Mouse (Mus musculus): Measurements from ENCODE around the gene Jund. TPM values are rescaled to one million over a fixed set of nuclear protein-coding genes. Genes with fewer than 3 reads are reported as not detected.

The Jund gene
- 470 and 553 TPM in 2 replicates for total RNA-seq (2014; rRNA removed)
- 91.0 and 99.3 TPM in 2 replicates for polyA plus RNA-seq (2015; fragmentation: Nextera tagmentation; extraction: Ambion mirVana)

DNA sequence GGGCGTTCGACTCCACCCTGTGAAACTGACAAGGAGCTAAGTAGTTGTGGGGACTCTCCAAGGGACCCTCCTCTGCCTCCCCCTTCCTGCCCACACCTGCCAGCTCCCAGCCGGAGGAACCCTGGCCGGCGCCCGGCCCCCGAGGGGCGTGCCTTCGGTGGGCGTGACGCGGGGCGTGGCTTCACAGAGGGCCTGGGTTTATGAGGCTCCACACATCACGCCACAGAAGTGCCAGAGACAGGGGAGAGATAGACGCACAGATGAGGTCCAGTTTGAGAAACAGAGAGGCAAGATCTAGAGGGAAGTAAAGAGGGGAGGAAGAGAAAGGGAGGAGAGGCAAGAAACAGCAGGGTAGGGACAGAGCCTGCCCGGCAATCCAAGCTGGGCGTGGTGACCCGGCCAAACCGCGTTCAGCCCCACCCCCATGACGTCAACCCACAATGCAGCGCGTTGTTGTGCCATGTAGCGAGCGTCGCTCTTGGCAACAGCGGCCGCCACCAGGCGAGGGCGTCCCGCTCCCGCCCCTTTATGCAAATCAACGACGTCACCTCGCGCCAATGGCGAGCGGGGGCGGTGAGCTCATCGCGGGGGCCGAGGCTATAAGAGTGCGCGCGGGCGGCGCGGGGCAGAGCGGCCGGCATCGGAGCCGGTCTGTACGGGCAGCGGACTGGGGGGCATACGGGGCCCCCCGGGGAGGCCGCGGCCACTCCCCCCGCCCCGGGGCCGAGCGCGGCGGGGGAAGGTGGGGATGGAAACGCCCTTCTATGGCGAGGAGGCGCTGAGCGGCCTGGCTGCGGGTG lies at the start of gene Jund:
Gene Jund, plus strand, starts transcription at position 640 of the 800 bp plus-strand sequence.
- H3K4me2 ChIP-seq (ENCODE audit: low read depth, low read length, poor library complexity, severe bottlenecking): peak within 1 kb of the TSS; percentile 66
- H3K36me3 ChIP-seq (ENCODE audit: insufficient read depth, low read length): no peaks in the 10 kb centered on the region
- H3K27ac ChIP-seq (ENCODE audit: low read depth, low read length): peak within 1 kb of the TSS; percentile 97
- ATAC-seq (ENCODE audit: low FRiP score): peak; percentile 90
- peaks cover 16% of the 10 kb centered on the region for H3K4me1 ChIP-seq (ENCODE audit: insufficient read depth, low read length)
- H3K9ac ChIP-seq (replicated peaks; ENCODE audit: low read length, poor library complexity, severe bottlenecking): peak within 1 kb of the TSS; percentile 97
- H3K4me3 ChIP-seq (ENCODE audit: low read depth, low read length): peak within 1 kb of the TSS; percentile 92
- H3K9me3 ChIP-seq (ENCODE audit: low read length): no peaks in the 10 kb centered on the region
- DNase-seq (ENCODE audit: low spot score): peak; percentile 99
- TF ChIP-seq CTCF (IDR thresholded peaks at IDR 0.05): peak; percentile 53
- under 1% methylated on average over 54 of the region's 69 CpGs for WGBS
- no peaks in the 10 kb centered on the region for H3K27me3 ChIP-seq (ENCODE audit: insufficient read depth, low read length)

DNA sequence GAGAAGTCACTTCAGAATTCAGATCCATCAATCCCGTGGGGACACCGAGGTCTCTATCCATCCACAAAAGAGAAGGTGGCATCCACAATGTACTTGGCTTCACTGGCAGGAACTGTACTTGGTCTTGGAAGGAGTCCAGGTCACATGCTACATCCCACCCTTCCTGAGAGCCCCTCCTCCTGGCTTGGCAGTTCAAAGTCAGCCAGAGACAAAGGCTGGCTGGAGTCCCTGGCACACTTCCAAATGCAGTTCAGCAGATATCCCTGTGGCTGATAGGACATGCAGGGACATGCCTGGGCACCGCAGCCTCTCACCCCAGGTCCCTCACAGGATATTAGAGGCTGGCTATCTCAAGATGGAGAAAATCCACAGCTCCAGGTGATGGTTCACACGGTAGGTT lies 49.4 kb upstream of the Jund start:
- no peaks in the 10 kb centered on the region for H3K4me1 ChIP-seq (ENCODE audit: insufficient read depth, low read length)
- peak; percentile 38; the same call in 1 of the 2 replicates for ATAC-seq (ENCODE audit: low FRiP score)
- H3K9ac ChIP-seq (replicated peaks; ENCODE audit: low read length, poor library complexity, severe bottlenecking): no peak overlapping the region
- WGBS: 30% methylated on average over 4 of the region's 4 CpGs
- peak overlapping the region; percentile 26; the same call in 1 of the 2 replicates for H3K27ac ChIP-seq (ENCODE audit: low read depth, low read length)
- peak; percentile 95 for DNase-seq (ENCODE audit: low spot score)
- no peak for TF ChIP-seq CTCF (IDR thresholded peaks at IDR 0.05)
- H3K36me3 ChIP-seq (ENCODE audit: insufficient read depth, low read length): peaks cover 22% of the 10 kb centered on the region
- H3K27me3 ChIP-seq (ENCODE audit: insufficient read depth, low read length): no peaks in the 10 kb centered on the region
- H3K4me2 ChIP-seq (ENCODE audit: low read depth, low read length, poor library complexity, severe bottlenecking): no peak overlapping the region
- H3K9me3 ChIP-seq (ENCODE audit: low read length): no peaks in the 10 kb centered on the region
- no peak overlapping the region for H3K4me3 ChIP-seq (ENCODE audit: low read depth, low read length)

DNA sequence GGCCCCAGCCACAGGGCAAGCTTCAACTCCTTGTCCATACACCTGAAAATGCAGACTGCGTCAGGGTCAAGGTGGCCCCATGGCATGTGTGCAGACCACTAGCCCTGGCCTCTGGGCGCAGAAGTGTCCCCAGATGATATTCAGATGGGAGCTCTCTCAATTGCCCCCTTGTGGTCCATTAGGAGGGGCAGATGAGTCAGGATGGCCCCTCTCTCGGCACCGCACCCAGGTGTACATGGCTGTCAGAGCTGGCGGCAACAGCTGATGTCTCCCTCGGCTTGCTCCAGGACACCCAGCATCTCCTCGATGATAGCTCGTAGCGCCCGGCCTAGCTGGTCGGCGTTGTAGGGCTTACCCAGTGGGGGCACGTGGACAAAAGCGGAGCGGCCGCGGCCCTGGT lies 48.4 kb upstream of the Jund start:
- no peaks in the 10 kb centered on the region for H3K9me3 ChIP-seq (ENCODE audit: low read length)
- DNase-seq (ENCODE audit: low spot score) (no peak), ATAC-seq (ENCODE audit: low FRiP score) (no peak)
- no peak overlapping the region for H3K27ac ChIP-seq (ENCODE audit: low read depth, low read length)
- H3K4me1 ChIP-seq (ENCODE audit: insufficient read depth, low read length): no peaks in the 10 kb centered on the region
- no peak for TF ChIP-seq CTCF (IDR thresholded peaks at IDR 0.05)
- H3K4me3 ChIP-seq (ENCODE audit: low read depth, low read length): no peak overlapping the region
- no peak overlapping the region for H3K9ac ChIP-seq (replicated peaks; ENCODE audit: low read length, poor library complexity, severe bottlenecking)
- WGBS: 92% methylated on average over 17 of the region's 17 CpGs
- no peak overlapping the region for H3K4me2 ChIP-seq (ENCODE audit: low read depth, low read length, poor library complexity, severe bottlenecking)
- H3K36me3 ChIP-seq (ENCODE audit: insufficient read depth, low read length): peaks cover 28% of the 10 kb centered on the region
- H3K27me3 ChIP-seq (ENCODE audit: insufficient read depth, low read length): no peaks in the 10 kb centered on the region

DNA sequence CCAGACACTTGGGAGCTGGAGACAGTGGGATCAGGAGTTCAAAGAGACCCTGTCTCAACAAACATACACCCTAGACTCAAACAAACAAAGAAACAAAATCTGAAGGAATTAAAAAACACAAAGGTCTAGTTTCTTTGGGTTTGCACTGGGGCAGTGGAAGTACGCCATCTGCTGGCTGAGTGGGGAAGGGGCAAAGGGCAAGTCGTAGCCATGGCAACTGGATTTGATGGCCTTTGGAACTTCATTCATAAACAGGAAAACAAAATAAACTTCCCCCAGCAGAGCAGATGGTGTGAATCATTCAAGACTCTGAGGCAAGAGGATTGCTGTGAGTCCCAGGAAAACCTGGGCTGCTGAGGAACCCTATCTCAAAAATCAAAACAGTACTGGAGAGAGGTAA lies 45.5 kb upstream of the Jund start:
- no peak overlapping the region for H3K4me3 ChIP-seq (ENCODE audit: low read depth, low read length)
- H3K27ac ChIP-seq (ENCODE audit: low read depth, low read length): no peak overlapping the region
- peaks cover 33% of the 10 kb centered on the region for H3K36me3 ChIP-seq (ENCODE audit: insufficient read depth, low read length)
- no peaks in the 10 kb centered on the region for H3K27me3 ChIP-seq (ENCODE audit: insufficient read depth, low read length)
- no peak overlapping the region for H3K4me2 ChIP-seq (ENCODE audit: low read depth, low read length, poor library complexity, severe bottlenecking)
- no peaks in the 10 kb centered on the region for H3K4me1 ChIP-seq (ENCODE audit: insufficient read depth, low read length)
- TF ChIP-seq CTCF (IDR thresholded peaks at IDR 0.05): peak; percentile 71
- H3K9ac ChIP-seq (replicated peaks; ENCODE audit: low read length, poor library complexity, severe bottlenecking): no peak overlapping the region
- no peak for DNase-seq (ENCODE audit: low spot score)
- no peaks in the 10 kb centered on the region for H3K9me3 ChIP-seq (ENCODE audit: low read length)
- WGBS: 43% methylated on average over 2 of the region's 2 CpGs
- no peak for ATAC-seq (ENCODE audit: low FRiP score)

- Histone ChIP-seq H3K4me3 (ENCODE audit: low read depth, low read length) (no peak overlapping the region), H3K9ac (replicated peaks; ENCODE audit: low read length, poor library complexity, severe bottlenecking) (no peak overlapping the region), H3K4me1 (ENCODE audit: insufficient read depth, low read length) (peaks cover 4% of the 10 kb centered on the region; the same call in 1 of the 2 replicates), H3K36me3 (ENCODE audit: insufficient read depth, low read length) (peaks cover 33% of the 10 kb centered on the region), H3K27ac (ENCODE audit: low read depth, low read length) (no peak overlapping the region), H3K27me3 (ENCODE audit: insufficient read depth, low read length) (no peaks in the 10 kb centered on the region), H3K9me3 (ENCODE audit: low read length) (no peaks in the 10 kb centered on the region), H3K4me2 (ENCODE audit: low read depth, low read length, poor library complexity, severe bottlenecking) (no peak overlapping the region)
- TF ChIP-seq CTCF (IDR thresholded peaks at IDR 0.05): no peak
- ATAC-seq (ENCODE audit: low FRiP score) (no peak), DNase-seq (ENCODE audit: low spot score) (no peak)
- WGBS: 75% methylated on average over 1 of the region's 1 CpGs
Measured at GRCm38 (mm10) chr8:70654121-70654520, 44.6 kb upstream of the Jund start.

- H3K36me3 ChIP-seq (ENCODE audit: insufficient read depth, low read length): peaks cover 26% of the 10 kb centered on the region
- DNase-seq (ENCODE audit: low spot score) (no peak), ATAC-seq (ENCODE audit: low FRiP score) (no peak)
- no peaks in the 10 kb centered on the region for H3K27me3 ChIP-seq (ENCODE audit: insufficient read depth, low read length)
- H3K27ac ChIP-seq (ENCODE audit: low read depth, low read length): 0 out of 2 replicates have a peak overlapping the region, but pooled peaks have one; percentile 39
- H3K9me3 ChIP-seq (ENCODE audit: low read length): no peaks in the 10 kb centered on the region
- no peak for TF ChIP-seq CTCF (IDR thresholded peaks at IDR 0.05)
- H3K4me2 ChIP-seq (ENCODE audit: low read depth, low read length, poor library complexity, severe bottlenecking): no peak overlapping the region
- no peak overlapping the region for H3K4me3 ChIP-seq (ENCODE audit: low read depth, low read length)
- WGBS: 31% methylated on average over 2 of the region's 2 CpGs
- no peak overlapping the region for H3K9ac ChIP-seq (replicated peaks; ENCODE audit: low read length, poor library complexity, severe bottlenecking)
- peaks cover 4% of the 10 kb centered on the region; the same call in 1 of the 2 replicates for H3K4me1 ChIP-seq (ENCODE audit: insufficient read depth, low read length)
Measured at GRCm38 (mm10) chr8:70655469-70655868, 43.3 kb upstream of the Jund start.

Measured in midbrain, postnatal 0 days (tissue).